16 mouse cellular contexts compared by ENCODE assay signal in the genomic region with DNA sequence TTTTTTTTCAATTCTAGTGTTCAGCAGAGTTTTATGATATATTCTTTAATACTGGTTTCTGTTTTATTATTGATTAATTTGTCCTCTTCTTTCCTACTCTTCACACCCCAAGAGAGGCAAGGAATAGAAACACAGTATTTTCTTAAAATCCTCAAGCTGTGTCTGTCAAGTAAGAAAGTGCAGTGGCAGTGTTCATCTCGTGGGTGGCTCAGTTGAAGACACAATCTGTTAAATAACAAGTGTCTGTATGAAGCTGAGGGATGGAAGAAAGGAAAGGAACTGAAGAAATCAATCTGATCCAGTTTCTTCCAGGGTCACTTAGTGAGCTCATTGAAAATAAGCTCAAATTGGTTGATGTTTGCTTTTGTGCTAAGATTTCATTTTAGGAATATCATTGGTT.
DNase-seq lines count a peak whose midpoint lies in the region; TF ChIP-seq lines count a peak whose summit lies in the region.
"Had no signal": no experiment of that assay in that cellular context is flagged by ENCODE, and none has a peak within 500 bp of the region (broad histone marks: within the 10 kb centered on the region; RNA-seq: fewer than 3 reads in every experiment).

No protein-coding gene starts in this region.

- no peak for TF ChIP-seq CTCF in left cerebral cortex, adult 2 months (IDR thresholded peaks at IDR 0.05)

- H3K27ac ChIP-seq in left cerebral cortex, adult 2 months: peak overlapping the region; percentile 24; the same call in 1 of the 2 replicates
- H3K27ac ChIP-seq: embryonic facial prominence, embryonic 10.5 days; forebrain, embryonic 13.5 days; heart, adult 2 months; hindbrain, embryonic 10.5 days; hindbrain, embryonic 14.5 days had no signal

- peak; percentile 9 for DNase-seq in layer of hippocampus, adult 11-12 months (ENCODE audit: low spot score)
- DNase-seq in layer of hippocampus, postnatal 10 days (ENCODE audit: low spot score in 2 of 2): no peak
- DNase-seq in left cerebral cortex, adult 2 months (ENCODE audit: extremely low spot score in 1 of 2, low spot score in 2 of 2): no peak
- DNase-seq in left cerebral cortex, postnatal 36 days (ENCODE audit: low spot score in 2 of 2): no peak
- DNase-seq in brain, adult 2 months (ENCODE audit: low read depth, low spot score): peak; percentile 76
- peak; percentile 54 for DNase-seq in telencephalon, adult 2 months (ENCODE audit: low read depth, low spot score)
- DNase-seq: adrenal gland, postnatal 14 days; cerebellum, adult 18-20 months; forebrain, postnatal 0 days; gastrocnemius, postnatal 14 days; heart, adult 2 months had no signal

- no peak overlapping the region for H3K4me3 ChIP-seq in left cerebral cortex, adult 2 months
- H3K4me3 ChIP-seq: embryonic facial prominence, embryonic 10.5 days; forebrain, embryonic 13.5 days; heart, adult 2 months; heart, embryonic 12.5 days; hindbrain, embryonic 10.5 days had no signal

- intact Hi-C loops in left cerebral cortex, adult 2 months (cut with DNase I): no loop called here
- intact Hi-C loops in left cerebral cortex, postnatal 36 days (cut with DNase I): no loop called here

Comparison
In these comparisons a context has a peak if more than half of its experiments do, and no peak if none do; other contexts are left out.
1. DNase-seq: peak in layer of hippocampus, adult 11-12 months (single experiment), brain, adult 2 months (single experiment) and telencephalon, adult 2 months (single experiment); none in layer of hippocampus, postnatal 10 days (0 of 2), left cerebral cortex, adult 2 months (0 of 2) and left cerebral cortex, postnatal 36 days (0 of 2).